In genomic region chr4:102318596-102318995, GRCm38 (mm10) we compare ENCODE assay signal across 10 mouse cellular contexts.
"Had no signal": no experiment of that assay in that cellular context is flagged by ENCODE, and none has a peak within 500 bp of the region (broad histone marks: within the 10 kb centered on the region; RNA-seq: fewer than 3 reads in every experiment).

No protein-coding gene starts in this region.

- DNase-seq: kidney, postnatal 14 days; kidney, postnatal 4 days; liver, embryonic 13.5 days; lung, adult 2 months; lung, postnatal 14 days; lung, postnatal 4 days; midbrain, embryonic 14.5 days; right cerebral cortex, postnatal 25 days; thymus, adult 18-20 months; thymus, postnatal 36 days had no signal
